Comparison of ENCODE assay signal across 10 mouse cellular contexts in genomic region chr13:63258167-63258582, GRCm38 (mm10).
DNase-seq lines count a peak whose midpoint lies in the region; ATAC-seq and TF ChIP-seq lines count a peak whose summit lies in the region.
"Had no signal": no experiment of that assay in that cellular context is flagged by ENCODE, and none has a peak within 500 bp of the region (broad histone marks: within the 10 kb centered on the region; RNA-seq: fewer than 3 reads in every experiment).

No protein-coding gene starts in this region.

- H3K4me1 ChIP-seq in intestine, postnatal 0 days (replicated peaks; ENCODE audit: control insufficient read depth, insufficient read depth, low read length): peaks cover 17% of the 10 kb centered on the region

- ATAC-seq in intestine, postnatal 0 days: no peak

- H3K27ac ChIP-seq in intestine, postnatal 0 days (ENCODE audit: low read depth, low read length): no peak overlapping the region

- no peaks in the 10 kb centered on the region for H3K9me3 ChIP-seq in intestine, postnatal 0 days (ENCODE audit: control insufficient read depth)
- H3K9me3 ChIP-seq: G1E had no signal

- DNase-seq in heart, adult 18-20 months: peak; percentile 73 to 80
- no peak for DNase-seq in heart, postnatal 4 days
- DNase-seq in 3134 (ENCODE audit: extremely low read depth, insufficient read length, low spot score): peak; percentile 73
- peak; percentile 56 for DNase-seq in adipocyte (ENCODE audit: low spot score)
- no peak for DNase-seq in left cerebral cortex, postnatal 25 days (ENCODE audit: low spot score in 2 of 2)
- no peak for DNase-seq in T-cell, adult 2 months (ENCODE audit: low spot score)
- no peak for DNase-seq in layer of hippocampus, postnatal 25 days (ENCODE audit: extremely low spot score in 1 of 2, low spot score in 1 of 2)
- DNase-seq: cerebellum, adult 9-11 months had no signal

- H3K27me3 ChIP-seq in intestine, postnatal 0 days (replicated peaks; ENCODE audit: control insufficient read depth, insufficient read depth, low read length): no peaks in the 10 kb centered on the region

- 0 out of 2 replicates have a peak, but pooled peaks have one; percentile 11 for TF ChIP-seq CTCF in intestine, postnatal 0 days (IDR thresholded peaks at IDR 0.05; ENCODE audit: low read depth)

- H3K4me2 ChIP-seq in intestine, postnatal 0 days (replicated peaks; ENCODE audit: low read depth): no peak overlapping the region

- H3K4me3 ChIP-seq in intestine, postnatal 0 days (ENCODE audit: low read depth, low read length): no peak overlapping the region

- WGBS in intestine, postnatal 0 days: 64% methylated on average over 6 of the region's 6 CpGs

- H3K9ac ChIP-seq in intestine, postnatal 0 days (ENCODE audit: low read depth, low read length): no peak overlapping the region

- intact Hi-C loops in left cerebral cortex, postnatal 25 days (cut with DNase I): no loop called here

- peaks cover 19% of the 10 kb centered on the region for H3K36me3 ChIP-seq in intestine, postnatal 0 days (ENCODE audit: control insufficient read depth, insufficient read depth)

Comparison
In these comparisons a context has a peak if more than half of its experiments do, and no peak if none do; other contexts are left out.
1. DNase-seq: peak in heart, adult 18-20 months (2 of 2), 3134 (single experiment) and adipocyte (single experiment); none in heart, postnatal 4 days (single experiment), left cerebral cortex, postnatal 25 days (0 of 2), T-cell, adult 2 months (single experiment) and layer of hippocampus, postnatal 25 days (0 of 2).